Mouse (Mus musculus) midbrain, postnatal 0 days (tissue): ENCODE results near the gene Olfr78. TPM values are rescaled to one million over a fixed set of nuclear protein-coding genes. Genes with fewer than 3 reads are reported as not detected.

Experiments used
- ATAC-seq: fragments of 200-750 bp; cut with Nextera tagmentation; 2 replicates; pipeline ENCODE4 v1.8.0; 2017; ENCODE audit warnings: moderate number of reproducible peaks, mild to moderate bottlenecking, moderate TSS enrichment, moderate library complexity; ENCODE audit not compliant: low FRiP score
- DNase-seq: peaks from one replicate; pipeline ENCODE4 v3.0.0-alpha.2; 2015; ENCODE audit warnings: low spot score
- H3K27ac ChIP-seq: fragments of 300-500 bp; sonication (generic); 2 replicates; pipeline ENCODE4 v1.5.1; 2014; ENCODE audit warnings: low read depth, mild to moderate bottlenecking, low read length, mixed read lengths
- H3K27me3 ChIP-seq: fragments of 300-500 bp; sonication (generic); 2 replicates; pipeline ENCODE4 v1.6.1; 2014; ENCODE audit warnings: low read length, control low read depth, mixed read lengths; ENCODE audit not compliant: insufficient read depth
- H3K36me3 ChIP-seq: fragments of 300-500 bp; sonication (generic); 2 replicates; pipeline ENCODE4 v1.6.1; 2014; ENCODE audit warnings: low read length, control low read depth, mixed read lengths; ENCODE audit not compliant: insufficient read depth
- H3K4me1 ChIP-seq: fragments of 300-500 bp; sonication (generic); 2 replicates; pipeline ENCODE4 v1.6.1; 2014; ENCODE audit warnings: mild to moderate bottlenecking, control low read depth, antibody characterized with exemption, low read length, mixed read lengths; ENCODE audit not compliant: insufficient read depth
- H3K4me2 ChIP-seq: fragments of 300-500 bp; sonication (generic); 2 replicates; pipeline ENCODE4 v1.6.1; 2014; ENCODE audit warnings: low read depth, mild to moderate bottlenecking, low read length, mixed read lengths; ENCODE audit not compliant: poor library complexity, severe bottlenecking
- H3K4me3 ChIP-seq: fragments of 300-500 bp; sonication (generic); 2 replicates; pipeline ENCODE4 v1.5.1; 2014; ENCODE audit warnings: low read depth, mild to moderate bottlenecking, low read length, moderate library complexity
- H3K9ac ChIP-seq: fragments of 300-500 bp; sonication (generic); replicated peaks from 2 replicates; pipeline ENCODE4 v1.6.1; 2014; ENCODE audit warnings: mild to moderate bottlenecking, low read length, moderate library complexity, mixed read lengths; ENCODE audit not compliant: poor library complexity, severe bottlenecking
- H3K9me3 ChIP-seq: fragments of 300-500 bp; sonication (generic); 2 replicates; pipeline ENCODE4 v1.6.1; 2016; ENCODE audit warnings: low read length, control low read depth
- CTCF ChIP-seq: IDR thresholded peaks from 2 replicates; pipeline ENCODE4 v1.5.1; 2016; ENCODE audit warnings: antibody characterized with exemption, mild to moderate bottlenecking
- WGBS: fragments of 180-500 bp; shearing (Covaris S2); extraction: QIAGEN DNeasy Blood & Tissue Kit; methylation state at CpG from one replicate; pipeline ENCODE4 v1.1.7; 2014; 5-methylcytosine and 5-hydroxymethylcytosine counted together
- polyA plus RNA-seq: library from polyadenylated mRNA; unstranded; fragments of >200 nt; fragmentation: Nextera tagmentation; extraction: Ambion mirVana; gene quantifications from 2 replicates; pipeline ENCODE4 v1.2.1, GENCODE M21; 2015
- total RNA-seq: library from RNA; depleted of rRNA; stranded (reverse); fragments of >200 nt; gene quantifications from 2 replicates; pipeline ENCODE4 v1.2.3, GENCODE M21; 2014; rRNA removed

The Olfr78 gene
- total and polyA plus RNA-seq, 2 experiments from 2014 or later, result 0.10 TPM; not detected in 1

DNA sequence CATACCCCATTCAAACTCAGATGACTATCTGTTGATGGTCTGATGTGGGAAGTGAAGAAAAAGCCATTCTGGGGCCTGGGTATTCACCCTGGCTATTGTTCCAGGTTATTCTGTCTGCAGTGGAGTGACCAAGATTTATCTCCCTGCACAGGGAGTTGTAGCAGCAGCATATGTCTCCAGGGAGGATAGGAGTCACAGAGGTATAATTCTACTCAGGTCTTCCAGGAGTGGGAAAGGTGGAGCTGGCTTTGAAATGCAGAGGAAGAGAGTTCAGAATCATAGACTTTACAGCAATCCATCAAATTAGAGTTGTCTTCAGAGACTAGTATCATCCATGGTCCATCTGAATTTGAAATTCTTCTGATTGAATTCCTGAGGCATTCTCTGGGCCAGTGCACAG, 31.9 kb downstream of the Olfr78 start, which contains the start of gene Olfr559:
TSS of gene Olfr559 (minus strand) at position 101 of the 400 bp plus-strand sequence.
- ATAC-seq, result no peak
- Histone ChIP-seq H3K9ac (no peak within 1 kb of the TSS), H3K27ac (no peak within 1 kb of the TSS), H3K4me2 (no peak within 1 kb of the TSS), H3K4me1 (no peaks in the 10 kb centered on the region), H3K36me3 (no peaks in the 10 kb centered on the region), H3K27me3 (no peaks in the 10 kb centered on the region), H3K4me3 (no peak within 1 kb of the TSS), H3K9me3 (no peaks in the 10 kb centered on the region)
- no peak for TF ChIP-seq CTCF
- no peak for DNase-seq

DNA sequence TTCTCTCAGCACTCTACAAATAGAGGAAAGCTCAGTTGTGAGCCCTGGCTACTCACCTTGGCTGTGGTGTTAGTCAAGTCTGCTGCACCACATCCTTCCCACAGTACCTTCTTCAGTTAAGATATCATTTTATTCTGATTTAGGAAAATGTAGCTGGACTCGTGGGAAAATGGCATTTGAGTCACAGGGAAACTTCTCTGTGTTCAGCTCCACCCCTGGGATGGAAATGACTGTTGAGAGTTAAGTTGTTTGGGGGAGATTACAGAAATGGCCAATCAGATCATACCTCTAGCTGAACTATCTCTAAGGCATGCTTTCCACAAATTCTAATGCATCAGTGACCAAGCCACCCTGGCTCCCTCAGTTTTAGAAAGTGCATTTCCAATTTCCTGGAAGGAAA, 40.3 kb downstream of the Olfr78 start, which contains the start of gene Olfr33:
TSS of gene Olfr33 (minus strand) at position 101 of the 400 bp plus-strand sequence.
- ATAC-seq (no peak), DNase-seq (no peak)
- H3K4me1 ChIP-seq, result no peaks in the 10 kb centered on the region
- 47% methylated on average over 1 of the region's 1 CpGs for WGBS
- H3K4me2 ChIP-seq, result no peak within 1 kb of the TSS
- no peak within 1 kb of the TSS for H3K9ac ChIP-seq
- H3K27me3 ChIP-seq, result no peaks in the 10 kb centered on the region
- no peaks in the 10 kb centered on the region for H3K9me3 ChIP-seq
- H3K36me3 ChIP-seq, result no peaks in the 10 kb centered on the region
- no peak within 1 kb of the TSS for H3K4me3 ChIP-seq
- no peak within 1 kb of the TSS for H3K27ac ChIP-seq
- TF ChIP-seq CTCF, result no peak

DNA sequence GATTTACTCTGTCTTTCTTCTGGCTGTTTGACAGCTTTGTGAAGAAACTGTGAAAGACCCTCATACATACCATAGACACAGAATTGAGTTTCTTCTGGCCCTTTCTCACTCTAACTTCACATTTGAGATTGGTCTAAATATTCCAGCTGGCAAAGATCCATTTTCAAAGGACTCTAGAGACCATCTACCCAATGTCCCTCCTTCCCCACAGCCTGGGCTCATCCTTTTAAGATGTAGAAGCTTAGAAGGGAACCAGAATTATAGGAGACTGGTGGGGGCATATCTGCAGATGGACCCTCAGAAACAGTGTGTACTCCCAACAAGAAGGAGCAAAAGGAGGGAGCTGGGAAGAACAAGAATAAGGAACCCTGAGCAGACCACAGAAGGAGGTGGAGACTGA, 57.4 kb downstream of the Olfr78 start, which contains the start of gene Olfr558:
TSS of gene Olfr558 (plus strand) at position 301 of the 400 bp plus-strand sequence.
- H3K9me3 ChIP-seq, result no peaks in the 10 kb centered on the region
- TF ChIP-seq CTCF, result no peak
- no peak within 1 kb of the TSS for H3K9ac ChIP-seq
- no peaks in the 10 kb centered on the region for H3K4me1 ChIP-seq
- ATAC-seq, result no peak
- no peaks in the 10 kb centered on the region for H3K27me3 ChIP-seq
- H3K4me3 ChIP-seq, result no peak within 1 kb of the TSS
- no peak for DNase-seq
- H3K27ac ChIP-seq, result no peak within 1 kb of the TSS
- H3K36me3 ChIP-seq, result no peaks in the 10 kb centered on the region
- no peak within 1 kb of the TSS for H3K4me2 ChIP-seq

DNA sequence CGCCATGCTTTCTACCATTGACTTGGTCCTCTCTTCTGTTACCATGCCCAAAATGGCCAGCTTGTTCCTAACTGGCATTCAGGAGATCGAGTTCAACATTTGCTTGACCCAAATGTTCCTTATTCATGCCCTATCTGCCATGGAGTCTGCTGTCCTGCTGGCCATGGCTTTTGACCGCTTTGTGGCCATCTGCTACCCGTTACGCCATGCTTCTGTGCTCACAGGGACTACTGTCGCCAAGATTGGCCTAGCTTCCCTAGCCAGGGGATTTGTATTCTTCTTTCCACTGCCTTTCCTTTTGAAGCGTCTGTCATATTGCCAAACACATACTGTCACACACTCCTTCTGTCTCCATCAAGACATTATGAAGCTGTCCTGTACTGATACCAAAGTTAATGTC, 60.8 kb downstream of the Olfr78 start:
- Histone ChIP-seq H3K27me3 (no peaks in the 10 kb centered on the region), H3K27ac (no peak overlapping the region), H3K4me2 (no peak overlapping the region), H3K9me3 (no peaks in the 10 kb centered on the region), H3K9ac (no peak overlapping the region), H3K4me3 (no peak overlapping the region), H3K36me3 (no peaks in the 10 kb centered on the region), H3K4me1 (no peaks in the 10 kb centered on the region)
- WGBS, result 90% methylated on average over 7 of the region's 7 CpGs
- TF ChIP-seq CTCF, result no peak
- DNase-seq (no peak), ATAC-seq (no peak)

DNA sequence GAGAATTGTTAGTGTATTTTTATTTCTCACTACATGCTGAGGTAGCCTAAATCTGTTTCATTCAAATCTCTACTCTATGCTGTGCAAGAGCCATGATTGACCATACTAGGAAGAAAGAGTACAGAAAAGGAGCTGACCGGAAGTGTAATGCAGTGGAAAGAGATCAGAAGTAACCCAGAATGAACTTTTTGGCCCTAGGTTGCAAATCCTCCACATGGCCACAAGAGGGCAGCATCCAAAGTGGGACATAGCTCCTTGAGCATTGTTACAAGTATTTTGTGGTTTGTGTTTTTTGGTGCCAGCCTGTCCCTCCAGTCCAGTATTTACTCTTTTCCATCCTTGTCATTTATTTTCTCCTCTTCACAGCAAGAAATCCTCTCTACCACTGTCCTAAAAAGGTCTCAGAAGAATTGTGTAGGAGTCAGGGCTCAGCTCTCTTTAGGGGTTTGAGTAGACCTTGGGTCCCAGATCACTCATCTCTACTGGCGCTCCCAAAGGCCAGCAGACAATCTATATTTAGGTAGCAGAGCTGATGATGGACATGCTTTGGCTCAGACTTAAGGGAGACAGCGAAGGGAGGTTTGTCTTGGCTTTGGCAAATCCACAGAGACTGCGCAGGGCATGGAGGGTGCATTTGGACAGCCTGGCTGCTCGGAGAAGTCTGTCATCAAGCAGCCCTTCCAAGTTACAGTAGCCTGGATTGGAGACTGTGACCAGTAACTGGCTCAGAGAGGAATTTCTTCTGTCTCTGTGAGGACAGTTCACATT, 63.7 kb downstream of the Olfr78 start, which contains the start of gene Olfr557:
TSS of gene Olfr557 (plus strand) at position 553 of the 768 bp plus-strand sequence.
- H3K27me3 ChIP-seq, result no peaks in the 10 kb centered on the region
- H3K4me2 ChIP-seq, result no peak within 1 kb of the TSS
- H3K4me3 ChIP-seq, result no peak within 1 kb of the TSS
- H3K4me1 ChIP-seq, result no peaks in the 10 kb centered on the region
- H3K9me3 ChIP-seq, result no peaks in the 10 kb centered on the region
- DNase-seq (peak; percentile 25), ATAC-seq (no peak)
- H3K36me3 ChIP-seq, result no peaks in the 10 kb centered on the region
- no peak within 1 kb of the TSS for H3K9ac ChIP-seq
- peak; percentile 83 for TF ChIP-seq CTCF
- H3K27ac ChIP-seq, result no peak within 1 kb of the TSS
- whole genome bisulfite sequencing, result 77% methylated on average over 5 of the region's 5 CpGs

Other genes starting within 250 kb of the Olfr78 start
Only the 30 nearest of the 31 such genes appear.
- gene Olfr547, start 224.7 kb downstream of the Olfr78 start, total RNA-seq, result not detected in 2 replicates
- gene Olfr547, start 224.7 kb downstream of the Olfr78 start, polyA plus RNA-seq, result not detected in 2 replicates
- gene Olfr548-ps1, start 218.6 kb downstream of the Olfr78 start, total RNA-seq, result not detected in 2 replicates
- gene Olfr548-ps1, start 218.6 kb downstream of the Olfr78 start, polyA plus RNA-seq, result not detected in 2 replicates
- gene Olfr549, start 209.6 kb downstream of the Olfr78 start, total RNA-seq, result not detected in 2 replicates
- gene Olfr549, start 209.6 kb downstream of the Olfr78 start, polyA plus RNA-seq, result not detected in 2 replicates
- gene Trim21, start 194.0 kb downstream of the Olfr78 start, total RNA-seq, result 2.1 and 3.8 TPM in 2 replicates
- gene Trim21, start 194.0 kb downstream of the Olfr78 start, polyA plus RNA-seq, result 0.27 and 0.42 TPM in 2 replicates
- not detected in 2 replicates for gene Olfr550, start 188.0 kb downstream of the Olfr78 start, total RNA-seq
- gene Olfr550, start 188.0 kb downstream of the Olfr78 start, polyA plus RNA-seq, result not detected in 2 replicates
- not detected in 2 replicates for gene Olfr551, start 167.6 kb downstream of the Olfr78 start, total RNA-seq
- gene Olfr551, start 167.6 kb downstream of the Olfr78 start, polyA plus RNA-seq, result not detected in 2 replicates
- gene Olfr552, start 161.7 kb downstream of the Olfr78 start, total RNA-seq, result not detected in 2 replicates
- gene Olfr552, start 161.7 kb downstream of the Olfr78 start, polyA plus RNA-seq, result not detected in 2 replicates
- not detected in 2 replicates for gene Olfr553, start 141.3 kb downstream of the Olfr78 start, total RNA-seq
- not detected in 2 replicates for gene Olfr553, start 141.3 kb downstream of the Olfr78 start, polyA plus RNA-seq
- not detected in 2 replicates for gene Olfr554, start 121.0 kb downstream of the Olfr78 start, total RNA-seq
- gene Olfr554, start 121.0 kb downstream of the Olfr78 start, polyA plus RNA-seq, result not detected in 2 replicates
- not detected in 2 replicates for gene Olfr555, start 100.6 kb downstream of the Olfr78 start, total RNA-seq
- gene Olfr555, start 100.6 kb downstream of the Olfr78 start, polyA plus RNA-seq, result not detected in 2 replicates
- gene Olfr556, start 94.6 kb downstream of the Olfr78 start, total RNA-seq, result not detected in 2 replicates
- gene Olfr556, start 94.6 kb downstream of the Olfr78 start, polyA plus RNA-seq, result not detected in 2 replicates
- gene Trim68, start 72.1 kb downstream of the Olfr78 start, total RNA-seq, result 6.9 and 7.1 TPM in 2 replicates
- 4.9 and 5.7 TPM in 2 replicates for gene Trim68, start 72.1 kb downstream of the Olfr78 start, polyA plus RNA-seq
- gene Olfr557, start 63.6 kb downstream of the Olfr78 start, total RNA-seq, result not detected in 2 replicates
- not detected in 2 replicates for gene Olfr557, start 63.6 kb downstream of the Olfr78 start, polyA plus RNA-seq
- gene Olfr558, start 57.3 kb downstream of the Olfr78 start, total RNA-seq, result 0.05 and 0.16 TPM in 2 replicates
- gene Olfr558, start 57.3 kb downstream of the Olfr78 start, polyA plus RNA-seq, result not detected in 2 replicates
- not detected in 2 replicates for gene Olfr33, start 40.4 kb downstream of the Olfr78 start, total RNA-seq
- gene Olfr33, start 40.4 kb downstream of the Olfr78 start, polyA plus RNA-seq, result not detected in 2 replicates
- not detected in 2 replicates for gene Olfr559, start 32.0 kb downstream of the Olfr78 start, total RNA-seq
- not detected in 2 replicates for gene Olfr559, start 32.0 kb downstream of the Olfr78 start, polyA plus RNA-seq
- not detected in 2 replicates for gene Olfr560, start 105 bp downstream of the Olfr78 start, total RNA-seq
- not detected in 2 replicates for gene Olfr560, start 105 bp downstream of the Olfr78 start, polyA plus RNA-seq
- gene Olfr561, start 11.8 kb upstream of the Olfr78 start, total RNA-seq, result not detected in 2 replicates
- 0.06 TPM in 1 of 2 replicates, not detected in the other for gene Olfr561, start 11.8 kb upstream of the Olfr78 start, polyA plus RNA-seq
- not detected in 2 replicates for gene Olfr564, start 44.0 kb upstream of the Olfr78 start, total RNA-seq
- not detected in 2 replicates for gene Olfr564, start 44.0 kb upstream of the Olfr78 start, polyA plus RNA-seq
- not detected in 2 replicates for gene Olfr566, start 99.3 kb upstream of the Olfr78 start, total RNA-seq
- not detected in 2 replicates for gene Olfr566, start 99.3 kb upstream of the Olfr78 start, polyA plus RNA-seq
- not detected in 2 replicates for gene Olfr568, start 117.7 kb upstream of the Olfr78 start, total RNA-seq
- not detected in 2 replicates for gene Olfr568, start 117.7 kb upstream of the Olfr78 start, polyA plus RNA-seq
- gene Olfr569, start 131.4 kb upstream of the Olfr78 start, total RNA-seq, result not detected in 2 replicates
- gene Olfr569, start 131.4 kb upstream of the Olfr78 start, polyA plus RNA-seq, result not detected in 2 replicates
- gene Olfr570, start 135.1 kb upstream of the Olfr78 start, total RNA-seq, result not detected in 2 replicates
- not detected in 2 replicates for gene Olfr570, start 135.1 kb upstream of the Olfr78 start, polyA plus RNA-seq
- gene Olfr571, start 158.1 kb upstream of the Olfr78 start, total RNA-seq, result not detected in 2 replicates
- gene Olfr571, start 158.1 kb upstream of the Olfr78 start, polyA plus RNA-seq, result not detected in 2 replicates
- not detected in 2 replicates for gene Olfr572, start 164.9 kb upstream of the Olfr78 start, total RNA-seq
- not detected in 2 replicates for gene Olfr572, start 164.9 kb upstream of the Olfr78 start, polyA plus RNA-seq
- not detected in 2 replicates for gene Olfr573-ps1, start 183.1 kb upstream of the Olfr78 start, total RNA-seq
- not detected in 2 replicates for gene Olfr573-ps1, start 183.1 kb upstream of the Olfr78 start, polyA plus RNA-seq
- not detected in 2 replicates for gene Olfr574, start 189.0 kb upstream of the Olfr78 start, total RNA-seq
- not detected in 2 replicates for gene Olfr574, start 189.0 kb upstream of the Olfr78 start, polyA plus RNA-seq
- gene Olfr575, start 199.3 kb upstream of the Olfr78 start, total RNA-seq, result not detected in 2 replicates
- gene Olfr575, start 199.3 kb upstream of the Olfr78 start, polyA plus RNA-seq, result not detected in 2 replicates
- gene Olfr576, start 203.2 kb upstream of the Olfr78 start, total RNA-seq, result not detected in 2 replicates
- not detected in 2 replicates for gene Olfr576, start 203.2 kb upstream of the Olfr78 start, polyA plus RNA-seq
- gene Olfr577, start 216.5 kb upstream of the Olfr78 start, total RNA-seq, result not detected in 2 replicates
- not detected in 2 replicates for gene Olfr577, start 216.5 kb upstream of the Olfr78 start, polyA plus RNA-seq